9 mouse cellular contexts compared by ENCODE assay signal in genomic region chr12:79924921-79925703, GRCm38 (mm10).
DNase-seq lines count a peak whose midpoint lies in the region; ATAC-seq and TF ChIP-seq lines count a peak whose summit lies in the region.
"Had no signal": no experiment of that assay in that cellular context is flagged by ENCODE, and none has a peak within 500 bp of the region (broad histone marks: within the 10 kb centered on the region; RNA-seq: fewer than 3 reads in every experiment).

No protein-coding gene starts in this region.

- H3K9ac ChIP-seq in hindbrain, embryonic 14.5 days, result peak overlapping the region; percentile 43
- peak overlapping the region; percentile 50; the same call in 1 of the 2 replicates for H3K9ac ChIP-seq in limb, embryonic 11.5 days (ENCODE audit: low read length)

- H3K4me1 ChIP-seq in embryonic fibroblast, embryonic 13.5 days (ENCODE audit: control insufficient read depth, insufficient read depth, low read length), result peaks cover 12% of the 10 kb centered on the region
- H3K4me1 ChIP-seq in hindbrain, embryonic 14.5 days (replicated peaks; ENCODE audit: control insufficient read depth, insufficient read depth, low read length), result peaks cover 59% of the 10 kb centered on the region
- H3K4me1 ChIP-seq in limb, embryonic 11.5 days (ENCODE audit: control insufficient read depth, insufficient read depth, low read length), result peaks cover 49% of the 10 kb centered on the region
- H3K4me1 ChIP-seq: megakaryocyte, embryonic 14.5 days had no signal

- H3K9me3 ChIP-seq in hindbrain, embryonic 14.5 days (ENCODE audit: control insufficient read depth, low read length), result no peaks in the 10 kb centered on the region
- no peaks in the 10 kb centered on the region for H3K9me3 ChIP-seq in limb, embryonic 11.5 days (ENCODE audit: control insufficient read depth, low read length)

- peak overlapping the region; percentile 39 for H3K4me2 ChIP-seq in hindbrain, embryonic 14.5 days (replicated peaks)
- H3K4me2 ChIP-seq in limb, embryonic 11.5 days (ENCODE audit: low read depth, severe bottlenecking), result no peak overlapping the region

- peak; percentile 10; the same call in 1 of the 2 replicates for TF ChIP-seq POLR2A in embryonic fibroblast, embryonic 13.5 days (IDR thresholded peaks at IDR 0.05; ENCODE audit: low read depth, low read length)

- no peaks in the 10 kb centered on the region for H3K27me3 ChIP-seq in hindbrain, embryonic 14.5 days (ENCODE audit: control insufficient read depth, insufficient read depth, low read length)
- H3K27me3 ChIP-seq in limb, embryonic 11.5 days (ENCODE audit: control insufficient read depth, insufficient read depth, low read length), result no peaks in the 10 kb centered on the region

- 2% methylated on average over 16 of the region's 16 CpGs for WGBS in hindbrain, embryonic 14.5 days
- WGBS in limb, embryonic 11.5 days, result 6% methylated on average over 16 of the region's 16 CpGs

- H3K36me3 ChIP-seq in hindbrain, embryonic 14.5 days (replicated peaks; ENCODE audit: control insufficient read depth, insufficient read depth), result no peaks in the 10 kb centered on the region
- no peaks in the 10 kb centered on the region for H3K36me3 ChIP-seq in limb, embryonic 11.5 days (ENCODE audit: control insufficient read depth, insufficient read depth, low read length)

- H3K4me3 ChIP-seq in embryonic fibroblast, embryonic 13.5 days (ENCODE audit: insufficient read depth, low read length), result no peak overlapping the region
- H3K4me3 ChIP-seq in hindbrain, embryonic 14.5 days (replicated peaks; ENCODE audit: low read length), result no peak overlapping the region
- no peak overlapping the region for H3K4me3 ChIP-seq in limb, embryonic 11.5 days (ENCODE audit: low read depth, low read length)
- H3K4me3 ChIP-seq: megakaryocyte, embryonic 14.5 days had no signal

- peak overlapping the region; percentile 92 for H3K27ac ChIP-seq in embryonic fibroblast, embryonic 13.5 days (ENCODE audit: insufficient read depth, low read length)
- peak overlapping the region; percentile 92 for H3K27ac ChIP-seq in hindbrain, embryonic 14.5 days
- H3K27ac ChIP-seq in limb, embryonic 11.5 days (replicated peaks; ENCODE audit: low read depth, low read length), result peak overlapping the region; percentile 57

- no peak for TF ChIP-seq CTCF in embryonic fibroblast, embryonic 13.5 days (IDR thresholded peaks at IDR 0.05; ENCODE audit: borderline replicate concordance, insufficient read depth, low read length)

- peak; percentile 45 for DNase-seq in ovary, postnatal 36 days (ENCODE audit: low spot score)
- DNase-seq in ovary, postnatal 10 days (ENCODE audit: low spot score), result no peak
- peak; percentile 74 for DNase-seq in hindbrain, embryonic 14.5 days (ENCODE audit: low spot score)
- DNase-seq in limb, embryonic 11.5 days (ENCODE audit: low spot score), result no peak
- DNase-seq in right cerebral cortex, postnatal 25 days, result peak; percentile 72
- no peak for DNase-seq in thymus, postnatal 36 days
- no peak for DNase-seq in gastrocnemius, postnatal 10 days

- peak; percentile 89 for ATAC-seq in hindbrain, embryonic 14.5 days (ENCODE audit: low FRiP score)
- no peak for ATAC-seq in limb, embryonic 11.5 days (ENCODE audit: insufficient number of reproducible peaks, low FRiP score, low TSS enrichment, low read depth)

Comparison
In these comparisons a context has a peak if more than half of its experiments do, and no peak if none do; other contexts are left out.
1. DNase-seq: peak in ovary, postnatal 36 days (single experiment), hindbrain, embryonic 14.5 days (single experiment) and right cerebral cortex, postnatal 25 days (single experiment); none in ovary, postnatal 10 days (single experiment), limb, embryonic 11.5 days (single experiment), thymus, postnatal 36 days (0 of 2) and gastrocnemius, postnatal 10 days (single experiment).
2. Peak in every context shown above with its lines, with median percentiles within 50 percentile points of each other: H3K27ac ChIP-seq.